Mouse (Mus musculus): ENCODE results near the gene Ss18l1. TPM values are rescaled to one million over a fixed set of nuclear protein-coding genes. Genes with fewer than 3 reads are reported as not detected.

The Ss18l1 gene
- 10.9 and 13.6 TPM in 2 replicates for total RNA-seq (2021)
- long read RNA-seq, full-length matches to known transcripts, result 3 of 8 reads
- long read RNA-seq, partial matches to known transcripts, result 3 of 8 reads
- long read RNA-seq, other reads (novel, unspliced or antisense), result 2 of 8 reads

DNA sequence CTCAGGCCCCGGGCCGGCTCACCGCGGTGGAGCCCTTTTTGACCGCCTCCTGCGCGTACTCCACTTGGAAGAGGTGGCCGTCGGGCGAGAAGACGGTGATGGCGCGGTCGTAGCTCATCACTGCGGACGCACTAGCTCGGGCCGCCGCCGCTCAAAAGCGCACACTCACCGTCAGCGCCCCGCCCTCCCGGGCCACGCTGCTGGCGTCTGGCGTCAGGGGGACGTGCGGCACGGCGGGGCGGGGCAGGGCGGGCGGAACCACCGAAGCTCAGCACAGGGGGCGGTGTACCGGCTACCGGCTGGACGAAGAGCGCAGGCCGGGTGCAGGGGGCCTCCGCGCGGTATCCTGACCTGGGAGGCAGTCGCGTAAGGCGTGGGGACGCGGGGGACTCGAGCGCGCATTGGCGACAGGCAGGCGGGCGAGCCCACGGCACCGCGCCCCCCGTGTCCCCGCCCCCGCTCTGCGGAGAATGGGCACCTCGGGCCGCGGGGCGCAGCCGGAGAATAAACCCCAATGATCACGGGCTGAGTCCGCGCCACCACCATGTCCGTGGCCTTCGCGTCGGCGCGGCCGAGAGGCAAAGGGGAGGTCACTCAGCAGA, at the start of gene Ss18l1, which contains the start of gene Psma7:
Gene Ss18l1, plus strand, starts transcription at position 254 of the 602 bp plus-strand sequence.
Gene Psma7, minus strand, starts transcription at position 178 of the 602 bp plus-strand sequence.
- DNase-seq, result peak; percentile 92

DNA sequence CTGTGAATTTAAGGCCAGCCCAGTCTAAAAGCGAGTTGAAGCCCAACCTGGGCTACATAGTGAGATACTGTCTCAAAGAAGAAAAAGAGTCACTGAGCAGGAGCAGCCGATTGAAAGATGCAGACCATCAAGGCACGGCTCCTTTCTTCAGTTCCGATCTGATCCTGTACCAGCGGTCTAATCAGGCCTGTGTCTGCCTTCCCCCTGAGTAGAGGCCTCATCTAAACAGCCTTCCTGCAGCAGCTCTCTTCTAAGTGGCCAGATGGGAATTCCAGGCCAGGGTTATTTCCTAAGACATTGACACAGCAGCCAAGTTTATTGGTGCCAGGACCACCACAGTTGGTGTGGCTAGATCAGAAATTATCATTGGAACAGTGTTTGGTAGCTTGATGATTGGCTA, 49.2 kb upstream of the Ss18l1 start:
- no peak for DNase-seq

DNA sequence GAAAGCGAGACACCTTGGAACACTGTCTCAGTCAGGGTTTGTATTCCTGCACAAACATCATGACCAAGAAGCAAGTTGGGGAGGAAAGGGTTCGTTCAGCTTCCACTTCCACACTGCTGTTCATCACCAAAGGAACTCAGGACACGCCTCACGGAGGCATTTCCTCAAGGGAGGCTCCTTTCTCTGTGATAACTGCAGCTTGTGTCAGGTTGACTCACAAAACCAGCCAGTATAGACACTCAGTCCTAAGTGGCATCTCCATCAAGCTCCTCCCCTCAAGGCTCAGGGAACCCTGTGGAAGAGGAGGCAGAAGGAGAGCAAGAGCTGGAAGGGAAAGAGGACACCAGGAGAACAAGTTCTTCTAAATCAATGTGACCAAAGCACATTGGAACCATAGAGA, 43.9 kb upstream of the Ss18l1 start:
- no peak for DNase-seq

DNA sequence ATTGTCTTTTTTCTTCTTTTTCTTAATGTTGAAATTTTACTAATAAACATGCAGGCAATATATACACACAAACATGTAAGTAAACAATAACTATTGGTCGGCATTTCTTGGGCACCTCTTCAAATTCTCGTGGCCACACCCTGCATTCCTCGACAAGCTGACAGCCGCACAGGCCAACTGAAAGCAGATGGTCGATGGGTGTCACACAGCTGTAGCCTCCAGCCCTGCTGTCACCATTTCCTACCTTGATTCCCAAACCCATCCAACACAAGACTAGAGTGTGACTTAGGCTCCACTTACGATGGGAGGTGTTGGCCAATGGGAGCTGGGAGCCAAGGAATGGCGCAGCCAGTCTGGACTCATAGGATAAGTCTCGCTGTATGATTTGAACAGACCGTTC, 40.7 kb upstream of the Ss18l1 start:
- DNase-seq, result no peak

DNA sequence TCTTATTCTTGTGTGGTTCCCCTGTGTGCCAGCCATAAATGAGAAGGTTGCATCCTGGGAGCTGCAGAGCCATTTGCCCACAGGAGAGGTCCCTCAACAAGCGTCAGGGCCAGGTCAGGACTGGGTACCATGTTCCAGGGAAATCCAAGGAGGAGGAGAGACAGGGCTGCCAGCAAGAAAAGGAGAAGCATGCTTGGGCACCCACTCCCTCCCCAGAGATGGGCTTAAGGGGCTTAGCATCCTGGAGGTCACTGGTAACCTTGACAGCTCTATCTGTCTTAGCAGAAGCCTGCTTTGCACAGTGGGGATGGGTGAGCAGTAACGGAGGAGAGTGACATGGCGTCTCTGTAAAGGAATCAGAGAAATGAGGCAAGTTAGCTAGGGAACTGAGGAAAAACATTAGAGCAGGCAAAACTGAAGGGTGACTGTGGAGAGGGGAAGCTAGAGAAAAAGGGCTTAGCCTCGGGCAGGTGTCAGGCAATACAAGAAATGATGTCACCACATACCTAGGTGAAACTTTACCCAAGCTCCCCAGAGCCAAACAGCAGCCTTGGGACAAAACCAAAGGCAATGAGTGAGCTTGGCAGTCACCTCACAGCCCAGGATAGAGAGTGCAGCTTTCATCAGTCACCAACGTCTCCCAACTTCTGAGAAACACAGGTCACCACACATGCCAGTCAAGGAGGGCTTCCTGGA, 36.5 kb upstream of the Ss18l1 start:
- no peak for DNase-seq

DNA sequence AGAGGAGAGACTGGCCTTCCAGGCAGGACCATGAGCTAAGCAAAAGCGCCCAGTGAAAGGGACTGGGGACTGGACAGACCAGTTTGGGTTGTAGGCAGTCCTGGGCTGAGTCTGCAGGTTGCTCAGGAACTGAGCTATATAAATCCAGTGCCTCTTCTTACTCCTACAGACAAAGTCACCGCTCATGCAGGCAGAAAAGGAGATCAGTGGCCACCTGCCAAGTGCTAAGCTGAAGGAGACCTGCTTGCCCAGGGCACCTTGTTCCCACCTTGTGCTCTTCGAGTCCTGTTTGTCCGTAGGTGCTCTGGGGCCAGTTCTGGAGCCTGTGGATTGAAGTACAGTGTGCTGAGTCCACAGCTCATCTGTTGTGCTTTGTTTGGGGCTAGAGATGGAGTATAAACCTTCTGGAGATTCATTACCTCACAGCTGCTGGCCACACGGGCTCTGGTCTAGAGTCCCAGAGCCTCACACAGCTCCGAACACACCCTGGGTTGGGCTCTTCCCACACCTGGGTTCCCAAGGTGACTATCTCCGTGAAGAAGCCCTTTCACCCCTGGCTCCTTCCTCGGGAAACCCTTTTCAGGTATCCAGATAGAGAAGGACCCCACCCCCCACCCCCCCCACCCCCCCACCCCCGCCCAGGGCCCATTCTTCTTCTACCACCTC, 35.8 kb upstream of the Ss18l1 start:
- no peak for DNase-seq

DNA sequence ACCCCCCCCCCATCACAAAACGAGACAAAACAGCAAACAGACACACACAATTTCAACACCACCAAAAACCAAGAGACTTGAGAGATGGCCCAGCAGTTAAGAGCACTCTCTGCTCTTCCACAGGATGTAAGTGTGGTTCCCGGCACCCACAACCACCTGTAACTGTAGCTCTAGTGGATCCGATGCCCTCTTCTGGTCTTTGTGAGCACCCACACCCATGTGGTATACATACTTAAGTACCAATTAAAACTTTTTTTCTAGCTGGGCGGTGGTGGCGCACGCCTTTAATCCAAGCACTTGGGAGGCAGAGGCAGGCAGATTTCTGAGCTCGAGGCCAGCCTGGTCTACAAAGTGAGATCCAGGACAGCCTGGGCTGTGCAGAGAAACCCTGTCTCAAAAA, 31.6 kb upstream of the Ss18l1 start:
- DNase-seq, result no peak

DNA sequence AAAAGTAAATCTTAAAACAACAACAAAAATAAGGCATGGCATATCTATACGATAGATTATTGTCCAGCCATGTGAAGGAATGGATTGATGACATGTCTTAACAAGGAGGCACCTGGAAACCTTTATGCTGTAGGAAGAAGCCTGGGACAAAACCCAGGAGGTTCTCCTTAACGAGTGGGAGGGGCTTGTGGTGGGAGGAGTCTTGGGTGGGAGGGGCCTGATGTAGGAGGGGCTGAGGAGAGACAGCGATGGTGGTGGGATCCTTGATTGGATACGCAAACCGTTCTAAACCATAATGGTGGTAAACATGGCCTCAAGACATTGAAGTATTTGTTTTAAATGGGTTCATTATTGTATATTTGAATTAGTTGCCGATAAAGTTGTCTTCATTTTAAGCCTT, 30.9 kb upstream of the Ss18l1 start:
- DNase-seq, result no peak

DNA sequence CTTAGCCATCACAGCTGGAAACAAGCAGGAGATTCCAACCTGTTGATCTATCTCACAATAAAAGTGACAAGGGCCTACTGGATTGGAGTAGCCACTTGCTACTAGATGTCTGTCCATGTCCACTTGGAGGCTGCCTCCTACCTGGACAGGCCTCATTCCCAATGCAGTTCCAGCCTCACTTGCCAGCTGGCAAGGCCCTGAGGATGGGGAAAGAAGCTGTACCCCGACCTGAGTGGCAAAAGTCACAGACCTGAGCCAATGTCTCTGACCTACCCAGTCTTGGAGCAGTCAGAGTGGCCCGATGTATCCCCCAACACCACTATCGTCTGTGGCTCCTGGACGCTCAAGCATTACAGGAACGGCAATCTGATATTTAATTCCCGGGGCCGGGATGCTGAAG, 28.6 kb upstream of the Ss18l1 start:
- no peak for DNase-seq

DNA sequence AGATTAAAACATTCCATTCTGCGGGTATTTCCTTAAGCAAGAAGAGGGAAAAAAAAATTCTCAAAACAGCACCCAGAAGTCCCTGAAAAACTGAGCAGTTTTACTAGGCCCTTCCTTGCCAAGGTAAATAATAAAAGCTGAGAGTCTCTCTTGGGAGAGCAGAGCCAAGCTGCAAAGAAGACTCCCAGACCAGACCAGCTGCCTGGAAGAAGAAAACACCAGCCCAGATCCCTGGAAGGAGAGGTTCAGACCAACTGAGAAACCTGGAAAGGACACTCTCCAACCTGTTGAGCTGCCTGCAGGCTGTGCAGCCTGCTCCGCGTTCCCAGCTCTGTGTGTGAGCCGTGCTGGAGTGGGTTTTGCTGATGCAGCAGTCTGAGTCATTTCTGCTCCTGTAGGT, 24.7 kb upstream of the Ss18l1 start:
- DNase-seq, result no peak

DNA sequence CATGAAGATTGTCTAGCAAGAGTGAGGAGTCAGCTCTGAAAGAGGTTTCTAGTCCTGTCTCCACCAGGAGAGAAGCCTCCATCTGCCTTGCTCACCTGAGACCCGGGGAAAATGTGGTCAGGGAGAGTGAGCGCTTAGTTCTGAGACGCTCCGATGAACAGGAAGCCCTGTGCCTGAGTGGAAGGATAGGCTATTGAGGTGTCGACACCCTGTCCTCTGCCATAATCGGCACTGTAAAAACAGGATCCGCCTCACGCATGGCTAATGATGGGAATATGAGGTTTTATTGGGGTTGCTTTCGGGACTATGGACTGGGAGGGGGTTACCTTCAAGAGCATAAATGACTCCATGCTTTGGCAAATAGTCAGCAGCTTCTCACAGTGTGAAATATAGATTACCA, 23.7 kb upstream of the Ss18l1 start:
- DNase-seq, result no peak

DNA sequence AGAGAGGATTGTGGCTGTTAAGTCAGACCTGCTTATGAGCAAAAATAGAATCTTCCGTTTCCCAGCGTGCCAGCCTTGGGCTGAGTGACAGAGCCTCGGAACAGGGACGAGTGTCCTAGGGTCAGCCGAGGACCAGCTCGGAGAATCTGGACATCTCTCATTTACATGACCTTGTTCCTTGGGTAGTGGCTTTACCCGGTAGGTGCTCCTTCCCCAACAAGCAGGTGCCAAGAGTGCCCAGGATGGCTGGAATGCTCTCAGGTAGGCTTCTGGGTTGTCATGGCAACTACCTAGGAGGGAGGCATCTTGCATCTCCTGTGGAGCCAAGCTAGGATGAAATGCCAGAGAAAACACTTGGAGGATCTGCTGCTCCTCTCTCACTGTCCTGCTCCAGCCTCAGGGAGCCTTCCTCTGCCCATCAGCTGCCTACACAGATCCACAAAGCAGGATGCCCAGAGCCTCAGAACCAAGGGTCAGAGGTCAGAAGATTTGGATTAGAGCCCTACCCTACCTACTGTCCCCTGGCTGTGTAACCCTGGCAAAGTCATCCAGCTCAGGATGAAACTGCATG, 22.1 kb upstream of the Ss18l1 start:
- no peak for DNase-seq

DNA sequence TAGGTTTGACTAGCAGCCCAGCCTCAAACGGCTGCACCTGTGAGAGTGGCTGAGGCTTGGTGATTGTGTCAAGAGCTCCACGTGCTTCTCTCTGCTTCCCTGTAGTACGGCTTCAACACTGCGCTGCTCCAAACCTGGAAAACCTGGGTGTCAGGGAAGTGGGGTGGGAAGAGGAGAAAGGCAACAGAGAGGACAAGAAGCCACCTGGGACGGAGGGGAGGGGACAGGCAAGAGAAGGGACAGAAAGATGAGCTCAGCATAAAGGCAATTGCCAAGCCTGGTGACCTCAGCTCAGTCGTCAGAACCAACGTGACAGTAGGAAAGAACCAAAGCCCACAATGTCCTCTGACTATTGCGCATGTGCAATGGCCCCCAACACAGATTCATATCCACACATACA, 21.4 kb upstream of the Ss18l1 start:
- no peak for DNase-seq

DNA sequence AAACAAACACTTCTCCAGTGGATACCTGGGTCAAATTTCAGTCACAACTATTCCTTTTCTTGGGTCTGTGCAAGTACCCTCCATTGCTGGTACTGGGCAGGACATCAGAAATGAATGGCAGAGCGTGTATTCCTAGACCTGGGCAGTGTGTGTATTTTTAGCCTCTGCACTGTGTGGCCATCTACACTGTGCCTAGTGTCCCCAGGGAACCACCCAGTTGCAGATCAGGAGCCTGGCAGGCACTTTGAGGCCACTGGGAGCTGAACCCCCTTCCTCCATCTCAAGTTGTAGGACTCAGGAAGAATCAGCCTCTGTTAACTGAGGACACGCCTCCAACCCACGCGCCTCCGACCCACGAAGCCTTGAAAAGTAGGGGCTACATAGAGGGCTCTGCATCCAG, 19.6 kb upstream of the Ss18l1 start:
- no peak for DNase-seq

DNA sequence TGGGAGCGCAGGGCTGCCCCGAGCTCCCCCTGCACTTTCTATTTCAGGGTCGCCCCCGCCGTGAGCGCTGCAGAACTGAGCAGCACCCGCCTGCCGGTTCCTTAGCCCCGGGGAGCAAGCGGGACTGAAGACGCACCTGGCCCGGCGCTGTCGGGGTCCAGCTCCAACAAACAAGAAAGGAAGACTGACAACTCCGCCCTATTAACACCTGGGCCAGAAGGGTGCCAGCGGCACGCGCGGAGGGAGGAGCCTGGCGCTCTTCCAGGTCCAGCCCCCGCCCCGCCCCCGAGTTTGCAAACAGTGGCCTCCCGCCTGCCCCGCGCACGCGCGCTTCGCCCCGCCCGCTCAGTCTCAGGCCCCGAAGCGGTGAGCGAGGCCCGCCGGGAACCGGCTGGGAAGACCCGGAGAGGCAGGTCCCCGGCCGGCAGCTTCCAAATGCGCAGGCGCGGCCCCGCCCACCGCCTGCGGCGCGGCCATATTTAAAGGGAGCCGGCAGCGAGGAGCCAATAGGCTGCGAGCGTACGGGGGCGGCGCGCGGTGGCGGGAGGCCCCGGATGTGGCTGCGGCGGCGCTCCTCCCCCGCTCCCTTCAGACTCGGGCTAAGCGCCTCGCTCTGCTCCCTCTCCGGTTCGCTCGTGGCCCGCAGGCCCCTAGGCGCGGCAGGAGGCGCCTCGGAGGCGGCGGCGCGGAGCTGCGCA, 17.8 kb upstream of the Ss18l1 start, which contains the start of gene Lsm14b:
Gene Lsm14b, plus strand, starts transcription at position 587 of the 698 bp plus-strand sequence.
- DNase-seq, result peak; percentile 100

DNA sequence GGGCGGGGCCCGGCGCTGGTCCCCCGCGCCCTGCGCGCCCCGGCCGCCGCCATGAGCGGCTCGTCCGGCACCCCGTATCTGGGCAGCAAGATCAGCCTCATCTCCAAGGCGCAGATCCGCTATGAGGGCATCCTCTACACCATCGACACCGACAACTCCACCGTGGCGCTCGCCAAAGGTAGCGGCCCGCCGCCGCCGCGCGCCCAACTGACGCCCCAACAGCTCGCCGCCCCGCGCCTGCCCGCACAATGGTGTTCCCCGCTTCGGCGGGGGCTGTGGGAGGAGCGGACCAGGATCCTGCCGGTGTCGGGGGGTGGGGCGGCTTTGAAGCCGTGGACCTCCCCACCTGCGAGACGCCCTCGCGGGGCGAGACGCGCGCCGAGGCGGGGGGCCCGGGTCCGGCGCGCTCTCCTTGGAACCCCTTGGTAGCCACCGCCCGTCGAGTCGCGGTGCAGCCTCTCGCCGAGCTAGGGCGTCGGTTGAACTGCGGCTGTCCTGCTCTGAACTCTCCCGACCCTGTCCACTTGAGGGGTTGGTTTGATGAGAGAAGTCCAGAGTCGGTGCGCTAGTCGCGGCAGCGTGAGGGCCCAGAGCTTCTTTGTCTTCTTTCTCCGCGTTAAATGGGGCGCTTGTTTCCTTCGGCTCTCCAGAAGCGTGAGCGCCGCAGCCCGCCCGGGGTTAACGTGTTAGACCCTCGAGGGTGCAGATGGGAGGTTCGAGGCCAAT, 17.0 kb upstream of the Ss18l1 start:
- DNase-seq, result peak; percentile 60

DNA sequence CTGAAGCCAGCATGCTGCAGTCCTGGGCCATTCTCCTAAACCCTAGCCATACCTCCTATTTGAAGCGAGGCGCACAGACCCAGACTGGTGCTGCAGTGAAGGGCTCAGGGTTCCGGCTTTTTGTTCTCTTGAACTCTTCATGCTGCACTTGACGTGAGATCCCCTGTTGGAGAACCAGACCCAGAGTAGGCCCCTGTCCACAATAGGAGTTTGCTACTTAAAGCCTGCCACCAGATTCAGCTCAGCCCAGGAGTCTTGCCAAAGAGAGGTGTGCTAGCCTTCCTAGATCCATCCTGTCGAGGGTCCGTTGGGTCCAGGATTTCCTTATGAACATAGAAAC, 16.5 kb upstream of the Ss18l1 start:
- DNase-seq, result no peak

DNA sequence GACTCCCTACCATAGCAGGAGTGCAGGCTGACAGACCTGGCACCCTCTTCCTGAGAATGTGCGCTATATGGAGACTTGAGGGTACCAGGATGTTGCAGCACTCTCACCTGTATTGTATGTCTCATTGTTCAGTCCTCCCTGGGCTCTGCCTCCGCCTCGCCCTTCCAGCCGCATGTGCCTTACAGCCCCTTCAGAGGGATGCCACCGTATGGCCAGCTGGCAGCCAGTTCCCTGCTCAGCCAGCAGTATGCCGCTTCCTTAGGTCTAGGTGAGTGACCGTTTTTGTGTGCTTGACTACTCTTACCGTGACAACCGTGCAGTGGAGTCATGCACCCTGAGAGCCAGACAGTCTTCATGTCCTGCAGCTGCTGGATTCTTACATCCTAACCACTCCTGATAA, 14.5 kb upstream of the Ss18l1 start:
- DNase-seq, result no peak

DNA sequence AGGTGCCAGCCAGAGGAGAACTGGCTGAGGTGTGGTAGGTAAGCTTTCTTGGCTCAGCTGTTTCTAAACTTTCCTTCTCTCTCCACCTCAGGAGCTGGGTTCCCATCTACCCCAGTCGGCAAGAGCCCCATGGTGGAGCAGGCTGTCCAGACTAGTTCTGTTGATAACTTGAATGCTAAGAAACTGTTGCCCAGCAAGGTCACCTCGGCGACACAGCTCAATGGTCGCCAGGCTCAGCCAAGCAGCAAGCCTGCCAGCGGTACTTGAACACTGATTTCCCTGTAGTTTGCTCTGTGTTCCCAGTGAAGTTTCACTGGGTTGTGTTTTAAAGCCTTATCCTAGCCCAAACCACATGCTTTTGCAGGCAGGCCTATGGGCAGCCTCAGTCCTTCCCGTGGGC, 11.0 kb upstream of the Ss18l1 start:
- DNase-seq, result no peak

DNA sequence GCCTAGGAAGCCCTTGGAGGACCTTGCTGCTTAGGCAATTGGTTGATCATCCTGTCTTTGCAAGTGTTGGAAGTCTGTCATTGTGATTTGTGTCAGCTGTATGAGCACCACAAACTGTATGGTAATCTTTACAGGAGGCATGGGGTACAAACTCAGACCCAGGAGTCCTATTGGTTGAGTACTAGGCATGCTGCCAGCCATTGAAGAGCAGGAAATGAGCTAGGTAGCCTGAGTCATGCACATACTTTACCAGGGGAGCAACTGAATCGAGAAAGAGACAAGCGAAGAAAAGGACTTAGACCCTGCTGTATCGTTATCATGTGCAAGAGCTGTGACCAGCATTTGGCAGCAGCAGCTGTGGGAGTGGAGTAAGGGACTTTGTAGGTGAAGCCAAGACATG, 9.4 kb upstream of the Ss18l1 start:
- DNase-seq, result no peak

DNA sequence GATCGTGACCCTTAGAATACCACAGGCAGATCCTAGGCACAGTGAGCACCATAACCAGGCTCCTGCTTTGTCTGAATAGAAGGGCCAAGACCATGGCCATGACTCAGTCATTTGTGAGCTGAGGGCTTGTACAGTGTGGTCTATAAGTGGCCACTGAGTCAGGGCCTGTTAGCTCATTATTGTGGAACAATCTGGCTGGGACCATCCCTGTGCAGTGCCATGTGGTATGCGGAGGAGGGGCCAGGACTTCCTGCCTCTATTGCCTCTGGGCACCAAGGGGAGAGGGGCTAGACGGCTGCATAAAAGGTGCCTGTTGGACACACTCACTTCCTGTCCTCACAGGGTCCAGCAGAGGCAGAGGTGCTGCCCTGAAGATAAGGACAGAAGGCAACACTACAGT, 8.4 kb upstream of the Ss18l1 start:
- no peak for DNase-seq

DNA sequence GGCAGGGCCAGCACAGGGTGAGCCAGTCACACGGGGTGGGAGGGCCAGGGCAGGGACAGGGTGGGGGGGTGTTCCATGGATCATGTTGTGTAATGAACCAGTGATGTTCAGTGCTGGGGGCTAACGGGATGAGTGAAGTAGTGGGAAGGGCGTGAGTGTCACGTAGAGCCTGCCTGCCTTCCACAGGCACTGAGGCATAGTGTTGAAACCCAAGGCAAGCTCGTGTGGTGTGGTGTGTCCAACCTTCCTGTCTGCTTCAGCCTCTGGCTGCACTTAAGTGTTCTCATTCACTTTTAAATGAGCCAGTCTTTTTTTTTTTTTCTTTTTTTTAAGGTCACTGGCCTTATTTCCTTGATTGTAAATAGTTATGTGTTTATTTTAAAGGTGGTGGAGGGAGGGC, 7.6 kb upstream of the Ss18l1 start:
- no peak for DNase-seq
